Mouse (Mus musculus) G1E-ER4 (cell line): Measurements from ENCODE around the gene St6galnac3. TPM values are rescaled to one million over a fixed set of nuclear protein-coding genes. Genes with fewer than 3 reads are reported as not detected.
A peak's percentile ranks its signal among the peaks of the same experiment; 100 is the strongest.

Experiments
- GATA1 ChIP-seq: IDR thresholded peaks from one replicate; pipeline ENCODE4 v1.8.0; 2012; ENCODE audit warnings: low read length, inconsistent platforms
- polyA plus RNA-seq: library from polyadenylated mRNA; stranded (reverse); fragments of >175 nt; gene quantifications from 2 replicates; pipeline ENCODE4 v1.2.3, GENCODE M21; 2012

St6galnac3 gene
- polyA plus RNA-seq, 1 experiment: 1.9 TPM

DNA sequence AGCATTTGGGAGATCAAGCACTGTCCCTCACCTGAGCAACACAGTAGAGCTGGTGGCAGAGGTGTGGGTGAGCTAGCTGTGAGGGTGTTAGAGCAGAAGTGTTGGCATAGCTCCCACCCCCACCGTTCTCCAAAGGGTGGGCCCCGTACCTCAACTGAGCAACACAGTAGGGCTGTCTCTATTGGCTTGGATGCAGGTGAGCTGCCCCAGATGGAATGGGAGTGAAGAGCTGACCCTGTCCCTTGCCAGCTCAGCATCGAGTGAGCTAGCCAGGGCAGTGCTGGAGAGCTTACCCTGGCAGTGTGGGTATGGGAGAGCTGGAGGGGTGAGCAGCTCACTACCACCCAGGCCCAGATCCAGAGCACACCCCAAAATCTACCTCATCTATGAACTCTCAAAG, 171.3 kb downstream of the St6galnac3 start:
- TF ChIP-seq GATA1: no peak

- TF ChIP-seq GATA1: no peak
Observed at GRCm38 (mm10) chr3:153553226-153553625, 171.7 kb downstream of the St6galnac3 start.

DNA sequence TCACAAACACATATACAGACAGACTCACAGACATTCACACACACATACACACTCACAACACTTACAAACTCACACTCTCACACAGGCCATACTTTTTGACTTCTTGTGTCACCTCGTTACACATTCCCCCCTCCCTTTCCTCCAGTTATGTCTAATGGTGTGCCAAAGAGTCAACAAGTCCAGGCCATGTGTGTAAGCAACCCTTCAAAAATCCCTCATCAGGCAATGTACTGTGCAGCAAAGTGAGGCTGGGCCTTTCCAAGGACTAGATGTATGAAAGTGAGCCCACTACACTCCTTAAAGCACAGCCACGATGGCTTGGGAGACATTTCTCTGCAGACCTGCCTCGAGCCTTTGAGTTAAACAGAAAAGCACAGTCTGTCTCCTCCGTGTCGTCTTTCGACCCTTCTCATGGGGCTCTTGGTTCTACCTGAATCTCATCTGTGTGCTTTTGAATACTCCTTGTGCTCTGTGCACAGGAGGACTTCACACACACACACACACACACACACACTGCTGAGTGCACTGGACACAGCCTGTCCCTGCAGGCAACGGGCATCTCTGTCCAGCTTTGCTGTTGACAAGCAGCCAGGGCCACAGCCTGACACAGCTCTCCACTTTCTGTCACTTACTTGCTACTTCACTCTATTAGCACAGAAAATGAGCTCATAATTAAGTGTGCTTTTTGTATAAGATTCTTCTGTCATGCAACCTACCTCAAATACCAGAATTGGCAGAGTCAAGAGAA, 177.9 kb downstream of the St6galnac3 start:
- TF ChIP-seq GATA1: no peak

- TF ChIP-seq GATA1: no peak
Observed at GRCm38 (mm10) chr3:153539851-153540250, 185.1 kb downstream of the St6galnac3 start.

DNA sequence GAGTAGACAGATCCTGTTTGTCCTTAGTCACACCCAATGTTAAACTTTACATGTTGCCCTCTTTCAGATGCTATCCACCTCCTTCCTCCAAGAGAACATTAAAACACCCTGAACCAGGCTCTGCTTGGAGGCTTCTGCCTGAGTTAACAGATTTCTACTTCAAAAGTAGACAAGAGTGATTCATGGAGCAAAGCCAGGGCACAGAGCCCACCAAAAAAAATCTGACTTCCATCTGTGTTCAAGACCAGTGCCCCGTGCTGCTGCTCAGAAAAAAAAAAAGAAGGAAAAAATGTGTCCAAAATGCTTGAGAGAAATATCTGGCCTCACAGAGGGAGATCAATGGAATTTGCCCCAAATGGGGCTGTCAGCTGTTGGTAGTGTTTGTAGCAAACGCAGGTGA, 186.6 kb downstream of the St6galnac3 start:
- TF ChIP-seq GATA1: no peak

DNA sequence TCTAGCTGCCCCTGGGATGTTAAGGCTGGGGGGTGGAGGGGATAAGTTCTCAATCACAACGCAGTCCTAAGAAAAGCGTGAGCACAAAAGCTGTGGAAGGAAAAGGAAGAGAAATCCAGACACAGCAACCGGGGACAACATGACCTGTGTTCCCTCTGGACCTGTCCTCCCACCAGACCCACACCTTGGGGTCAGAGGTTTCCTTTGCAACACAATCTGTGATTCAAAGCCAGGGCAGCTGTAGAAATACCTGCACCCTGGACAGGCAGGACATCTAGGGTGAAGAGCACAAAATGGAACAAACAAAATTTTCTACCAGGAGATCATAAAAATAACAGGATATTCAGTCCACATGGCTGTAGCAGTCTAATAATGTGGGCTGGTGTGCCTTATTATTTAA, 187.5 kb downstream of the St6galnac3 start:
- TF ChIP-seq GATA1: no peak

DNA sequence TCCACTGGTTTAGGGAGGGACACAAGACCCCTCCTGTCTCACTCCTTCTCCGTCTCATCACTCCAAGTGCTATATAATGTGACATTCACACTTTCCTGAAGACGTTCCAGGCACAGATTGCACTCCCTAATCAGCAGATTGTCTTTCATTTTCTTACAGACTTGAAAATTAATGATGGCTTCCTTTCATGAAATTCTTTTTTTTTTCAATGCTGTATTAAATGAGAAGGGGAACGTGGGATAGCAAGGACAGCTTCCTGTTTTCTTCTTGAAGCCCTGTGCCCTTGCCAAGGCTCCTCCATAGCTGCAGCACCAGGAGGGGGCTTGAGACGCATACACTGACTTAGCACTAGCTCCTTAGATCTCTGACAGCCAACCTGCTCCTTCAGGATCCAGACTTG, 188.7 kb downstream of the St6galnac3 start:
- TF ChIP-seq GATA1: no peak

GRCm38 (mm10) chr3:153529174-153529573, 195.8 kb downstream of the St6galnac3 start:
- TF ChIP-seq GATA1: no peak

DNA sequence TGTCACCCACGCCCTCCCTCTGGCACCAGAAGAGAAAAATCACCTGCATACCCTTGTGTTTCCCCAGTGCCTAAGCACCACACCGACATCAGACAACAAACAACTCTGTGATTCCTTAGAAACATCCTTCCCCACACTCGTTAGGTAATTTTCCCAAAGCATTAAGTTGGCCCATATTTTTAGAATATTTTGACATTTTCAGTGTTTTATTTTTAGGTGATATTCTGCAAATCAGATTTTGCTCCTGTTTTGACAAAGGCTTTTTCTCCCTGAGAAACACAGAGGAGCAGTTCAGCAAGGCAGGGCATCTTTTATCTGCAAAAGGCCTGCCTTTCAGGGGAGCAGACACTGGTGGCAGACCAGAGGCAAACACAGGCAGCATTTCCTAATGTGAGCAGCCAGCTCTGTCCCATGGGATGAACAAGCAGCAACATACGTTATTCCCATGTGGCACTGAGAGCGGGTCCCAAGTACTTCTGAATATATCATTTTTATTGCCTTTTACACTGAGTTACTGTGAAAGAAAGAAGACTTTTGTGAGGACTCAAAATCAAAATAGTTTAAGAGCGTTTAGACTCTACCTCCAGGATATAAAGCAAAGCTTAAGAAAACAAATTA, 199.7 kb downstream of the St6galnac3 start:
- no peak for TF ChIP-seq GATA1

- TF ChIP-seq GATA1: no peak
Observed at GRCm38 (mm10) chr3:153516848-153517247, 208.1 kb downstream of the St6galnac3 start.

DNA sequence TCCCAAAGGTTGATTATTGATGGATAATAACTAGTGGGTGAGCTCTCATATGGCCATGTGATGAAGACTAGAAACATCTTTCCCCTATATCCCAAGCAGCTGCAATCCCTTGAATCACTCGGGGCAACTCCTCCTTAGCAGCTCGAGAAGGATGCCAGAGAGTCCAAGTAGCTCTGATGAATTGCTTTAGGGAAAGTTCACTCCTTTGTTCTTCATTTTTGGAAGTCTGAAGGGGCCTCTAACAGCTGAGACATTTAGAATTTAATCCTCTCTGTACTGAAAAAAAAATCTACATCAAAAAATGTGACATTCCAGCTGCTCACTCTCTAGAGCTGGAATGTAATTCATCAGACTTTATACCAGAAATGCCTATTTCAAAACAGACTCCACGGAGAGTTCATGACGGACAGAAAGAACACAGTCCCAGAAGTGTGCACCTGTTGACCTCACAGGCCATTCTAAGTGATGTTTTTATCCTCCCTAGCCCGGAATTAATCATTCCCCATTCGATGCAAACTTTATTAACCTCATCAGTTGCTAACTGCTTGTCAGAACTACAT, 211.4 kb downstream of the St6galnac3 start:
- no peak for TF ChIP-seq GATA1

DNA sequence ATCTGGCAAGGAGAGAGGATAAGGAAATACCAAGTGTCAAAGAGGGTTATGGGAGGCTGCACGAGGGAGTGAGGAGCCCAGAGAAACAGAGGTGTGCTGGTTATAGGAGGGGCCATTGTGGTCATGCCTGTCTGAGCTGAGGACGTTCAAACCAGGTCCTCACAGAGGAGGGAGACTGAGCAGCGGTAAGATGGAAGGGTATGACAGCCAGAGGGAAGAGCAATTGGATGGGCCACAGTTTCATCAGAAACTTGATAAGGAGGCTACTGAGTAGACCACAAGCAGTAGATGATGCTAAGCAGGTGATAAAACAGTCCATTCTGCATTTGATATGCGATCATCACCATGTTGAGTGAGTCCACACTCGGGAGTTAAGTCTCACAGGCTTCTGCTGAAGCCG, 212.4 kb downstream of the St6galnac3 start:
- peak; percentile 33 for TF ChIP-seq GATA1

GRCm38 (mm10) chr3:153511151-153511580, 213.8 kb downstream of the St6galnac3 start:
- peak; percentile 65 for TF ChIP-seq GATA1

DNA sequence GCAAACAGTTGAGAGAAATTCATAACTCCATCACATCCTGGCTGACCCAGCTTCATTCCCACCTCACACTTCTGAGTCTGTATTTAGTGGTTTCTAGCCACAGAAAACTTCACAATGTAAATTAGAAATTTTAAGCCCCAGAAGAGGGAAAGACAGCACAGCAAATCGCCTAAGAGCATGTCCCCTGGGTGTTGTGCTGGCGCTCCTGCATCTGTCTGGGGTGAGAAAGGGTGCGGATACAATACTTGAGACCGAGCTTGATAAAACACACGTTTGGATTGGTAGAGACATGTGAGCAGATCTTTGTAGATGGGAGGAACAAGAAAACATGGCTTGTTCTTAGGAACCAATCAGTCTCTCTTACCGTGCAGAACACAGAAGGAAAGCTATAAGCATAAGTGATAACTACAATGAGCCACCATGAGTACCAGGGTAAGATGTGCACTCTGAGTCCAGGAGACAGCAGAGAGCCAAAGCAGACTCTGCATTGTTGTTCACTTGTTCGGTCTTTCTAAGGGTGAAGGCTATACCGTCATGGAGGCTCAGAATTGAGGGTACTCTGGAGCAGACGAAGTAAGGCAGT, 214.8 kb downstream of the St6galnac3 start:
- TF ChIP-seq GATA1: no peak

DNA sequence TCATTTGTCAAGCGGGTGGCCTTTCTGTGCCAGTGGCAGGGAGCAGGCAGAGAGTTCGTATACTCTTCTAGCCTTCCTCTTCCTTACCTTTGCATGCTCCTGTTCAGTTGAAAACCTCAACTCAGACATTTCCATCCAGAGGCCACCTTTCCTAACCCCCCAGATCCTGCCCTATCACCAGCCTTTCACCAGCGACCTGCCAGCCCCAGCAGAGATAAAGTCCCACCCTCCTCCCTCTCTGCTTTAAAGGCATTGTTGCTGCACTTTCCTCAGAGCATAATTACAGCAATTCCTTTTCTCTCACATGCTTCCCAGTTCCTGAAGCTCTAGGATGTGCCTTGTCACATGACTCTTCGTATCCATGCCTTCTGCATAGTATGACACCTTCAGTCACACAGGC, 215.3 kb downstream of the St6galnac3 start:
- no peak for TF ChIP-seq GATA1

DNA sequence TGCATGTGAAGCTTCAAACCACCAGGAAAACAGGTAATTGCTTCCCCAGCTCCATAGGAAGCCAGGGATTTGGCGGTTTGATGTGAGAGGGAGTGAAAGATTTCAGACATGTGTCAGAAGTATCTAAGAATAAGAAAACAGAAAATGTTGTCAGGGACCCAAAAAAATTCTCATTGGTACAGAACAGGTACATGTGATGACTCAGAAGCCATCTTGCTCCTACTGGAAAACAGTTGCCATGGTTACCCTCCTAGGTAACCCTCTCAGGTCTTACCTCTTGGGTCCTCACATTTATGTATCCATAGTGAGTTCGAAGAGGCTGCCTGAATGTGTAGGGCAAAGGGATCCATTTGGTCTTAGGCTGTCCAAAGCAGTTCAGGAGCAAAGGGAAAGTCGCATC, 215.9 kb downstream of the St6galnac3 start:
- no peak for TF ChIP-seq GATA1
